Mouse (Mus musculus): ENCODE measurements around the gene Slc5a3.

The Slc5a3 gene

GRCm38 (mm10) chr16:92127226-92127625 lies 69.1 kb downstream of the Slc5a3 start:
- DNase-seq, result no peak

GRCm38 (mm10) chr16:92127666-92128065 lies 69.5 kb downstream of the Slc5a3 start:
- no peak for DNase-seq

GRCm38 (mm10) chr16:92129843-92130242 lies 71.7 kb downstream of the Slc5a3 start:
- DNase-seq, result no peak

- DNase-seq, result no peak
Observed at GRCm38 (mm10) chr16:92132511-92132910, 74.4 kb downstream of the Slc5a3 start.

- DNase-seq, result no peak
Observed at GRCm38 (mm10) chr16:92134148-92134764, 76.1 kb downstream of the Slc5a3 start.

GRCm38 (mm10) chr16:92136275-92136674 lies 78.2 kb downstream of the Slc5a3 start:
- DNase-seq, result no peak

Data from kidney, postnatal 4 days (tissue).